Mouse (Mus musculus): ENCODE measurements around the gene Alpi. TPM values are rescaled to one million over a fixed set of nuclear protein-coding genes. Genes with fewer than 3 reads are reported as not detected.

The Alpi gene
- 0.04 TPM in 1 of 2 replicates, not detected in the other for polyA plus RNA-seq (2012; rRNA removed)

DNA sequence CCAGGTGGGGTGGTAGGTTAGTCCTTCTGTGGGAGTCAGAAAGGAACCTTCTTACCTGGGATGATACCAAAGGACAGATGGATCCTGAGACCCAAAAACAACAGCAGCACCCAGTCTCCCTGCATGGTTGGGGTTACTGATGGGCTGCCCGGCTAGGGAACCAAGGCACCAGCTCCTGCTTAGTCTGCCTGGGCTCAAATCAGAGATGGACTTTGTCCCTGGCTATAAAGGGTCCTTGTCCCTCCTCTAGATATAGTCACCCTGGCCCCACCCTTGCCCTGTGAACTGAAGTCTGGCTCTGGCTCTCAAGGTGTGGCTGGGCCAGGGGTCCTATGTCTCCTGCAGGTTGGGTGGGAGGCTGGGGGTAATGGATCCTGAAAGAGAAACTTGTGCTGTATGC is at the start of gene Alpi:
Gene Alpi (minus strand): TSS at position 196 of the 400 bp plus-strand sequence.

DNA sequence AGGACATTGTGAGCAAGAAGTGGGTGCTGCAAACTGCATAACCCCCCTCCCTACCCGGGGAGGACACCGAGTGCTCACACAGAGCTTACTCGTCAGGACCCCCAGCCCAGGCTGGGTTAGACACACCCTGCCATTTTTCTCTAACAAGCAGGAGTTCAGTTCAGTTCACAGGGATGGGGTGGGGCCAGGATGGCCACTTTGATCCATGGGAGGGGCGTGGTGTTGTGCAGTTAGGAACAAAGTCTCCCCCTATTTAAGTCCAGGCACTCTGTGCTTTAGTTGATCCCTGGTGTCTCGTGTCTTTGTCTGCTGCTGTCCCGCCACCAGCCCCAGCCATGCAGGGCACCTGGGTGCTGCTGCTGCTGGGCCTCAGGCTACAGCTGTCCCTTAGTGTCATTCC is 23.3 kb upstream of the Alpi start, which contains the start of gene Akp3:
Gene Akp3 (plus strand): TSS at position 301 of the 400 bp plus-strand sequence.

DNA sequence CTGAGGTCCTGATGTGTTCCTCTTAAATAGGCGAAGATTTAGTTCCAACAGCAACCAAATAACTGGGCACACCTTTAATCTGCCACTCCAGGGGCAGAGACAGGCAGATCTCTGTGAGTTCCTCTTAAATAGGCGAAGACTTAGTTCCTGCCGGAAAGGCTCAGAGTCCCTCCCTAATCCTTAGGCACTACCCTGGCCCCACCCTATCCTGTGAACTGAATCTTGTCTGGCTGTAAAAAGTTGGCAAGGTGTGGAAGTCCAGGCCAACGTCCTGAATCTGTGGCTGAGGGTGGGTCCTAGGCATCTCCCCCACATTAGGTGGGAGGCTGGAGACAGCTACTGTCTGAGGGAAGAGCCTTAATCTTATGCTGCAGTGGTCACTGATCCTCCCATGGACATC is 11.6 kb downstream of the Alpi start, which contains the start of gene Alppl2:
Gene Alppl2 (minus strand): TSS at position 101 of the 400 bp plus-strand sequence.

Other genes starting within 250 kb of the Alpi start
- not detected in 2 replicates for gene Alppl2, start 11.7 kb downstream of the Alpi start, polyA plus RNA-seq (2012; rRNA removed)
- not detected in 2 replicates for gene Akp3, start 23.4 kb upstream of the Alpi start, polyA plus RNA-seq (2012; rRNA removed)
- gene Ecel1, start 54.9 kb upstream of the Alpi start, polyA plus RNA-seq (2012; rRNA removed), result 6.0 and 13.5 TPM in 2 replicates
- gene Prss56, start 81.7 kb upstream of the Alpi start, polyA plus RNA-seq (2012; rRNA removed), result 0.28 and 0.37 TPM in 2 replicates
- 0.02 and 1.1 TPM in 2 replicates for gene Chrnd, start 89.0 kb upstream of the Alpi start, polyA plus RNA-seq (2012; rRNA removed)
- 0.07 and 7.6 TPM in 2 replicates for gene Chrng, start 103.1 kb upstream of the Alpi start, polyA plus RNA-seq (2012; rRNA removed)
- 86.7 and 107 TPM in 2 replicates for gene Eif4e2, start 112.3 kb upstream of the Alpi start, polyA plus RNA-seq (2012; rRNA removed)
- gene Efhd1, start 162.8 kb upstream of the Alpi start, polyA plus RNA-seq (2012; rRNA removed), result 0.65 and 0.78 TPM in 2 replicates
- 63.7 and 67.4 TPM in 2 replicates for gene Gigyf2, start 225.4 kb upstream of the Alpi start, polyA plus RNA-seq (2012; rRNA removed)

Data from central nervous system, embryonic 11.5 days (tissue).